In the genomic region with DNA sequence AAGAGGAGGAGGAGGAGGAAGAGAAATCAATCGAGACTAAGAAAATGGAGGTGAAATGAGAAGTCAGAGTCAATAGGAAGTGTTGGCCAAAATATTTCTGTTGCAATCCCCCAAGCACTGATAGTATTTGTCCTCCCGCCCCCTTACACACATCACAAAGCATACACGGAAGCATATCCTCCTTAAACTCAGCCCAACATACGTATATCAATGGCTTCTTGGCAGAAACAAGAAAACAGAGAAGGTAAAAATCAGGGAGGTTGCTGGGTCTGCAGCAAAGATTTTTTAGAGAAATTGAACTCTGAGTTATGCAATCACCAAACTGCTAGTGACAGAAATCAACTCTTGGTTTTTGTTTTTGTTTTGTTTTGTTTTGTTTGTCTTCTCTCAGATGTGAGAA, we compare ENCODE assay signal across 12 mouse cellular contexts. TPM values are rescaled to one million over a fixed set of nuclear protein-coding genes. Genes with fewer than 3 reads are reported as not detected.
DNase-seq lines count a peak whose midpoint lies in the region; ATAC-seq and TF ChIP-seq lines count a peak whose summit lies in the region.
"Had no signal": no experiment of that assay in that cellular context is flagged by ENCODE, and none has a peak within 500 bp of the region (broad histone marks: within the 10 kb centered on the region; RNA-seq: fewer than 3 reads in every experiment).

No protein-coding gene starts in this region.

- no peak overlapping the region for H3K9ac ChIP-seq in embryonic facial prominence, embryonic 14.5 days (ENCODE audit: low read depth, low read length)
- no peak overlapping the region for H3K9ac ChIP-seq in liver, adult 2 months (ENCODE audit: low read depth, low read length)
- H3K9ac ChIP-seq in liver, embryonic 16.5 days (ENCODE audit: low read depth, low read length), result no peak overlapping the region
- H3K9ac ChIP-seq: embryonic facial prominence, embryonic 15.5 days had no signal

- H3K4me1 ChIP-seq in embryonic facial prominence, embryonic 14.5 days (ENCODE audit: control insufficient read depth, insufficient read depth, low read length), result peaks cover 15% of the 10 kb centered on the region
- peaks cover 24% of the 10 kb centered on the region for H3K4me1 ChIP-seq in embryonic facial prominence, embryonic 10.5 days
- peaks cover 15% of the 10 kb centered on the region for H3K4me1 ChIP-seq in liver, adult 2 months (ENCODE audit: control insufficient read depth, insufficient read depth, low read length)
- H3K4me1 ChIP-seq in G1E (ENCODE audit: insufficient read depth, low read depth, low read length), result peaks cover 63% of the 10 kb centered on the region
- peaks cover 38% of the 10 kb centered on the region for H3K4me1 ChIP-seq in liver, embryonic 16.5 days (ENCODE audit: control insufficient read depth, low read depth, low read length)

- TF ChIP-seq POLR2A in liver, adult 2 months (IDR thresholded peaks at IDR 0.05; ENCODE audit: extremely low read depth, insufficient read depth, low read length), result no peak

- no peak for TF ChIP-seq CTCF in liver, adult 2 months (IDR thresholded peaks at IDR 0.05; ENCODE audit: low read depth, low read length)
- no peak for TF ChIP-seq CTCF in G1E (IDR thresholded peaks at IDR 0.05; ENCODE audit: low read depth, low read length)

- peaks cover 41% of the 10 kb centered on the region for H3K79me2 ChIP-seq in liver, adult 2 months (ENCODE audit: control insufficient read depth, insufficient read depth, low read length)

- 70% methylated on average over 4 of the region's 4 CpGs for WGBS in embryonic facial prominence, embryonic 14.5 days
- WGBS in embryonic facial prominence, embryonic 10.5 days, result 74% methylated on average over 4 of the region's 4 CpGs
- WGBS in liver, adult 2 months, result 6% methylated on average over 4 of the region's 4 CpGs
- WGBS in liver, embryonic 16.5 days (ENCODE audit: insufficient replicate concordance), result 11% methylated on average over 4 of the region's 4 CpGs

- H3K9me3 ChIP-seq in embryonic facial prominence, embryonic 14.5 days (ENCODE audit: control insufficient read depth, low read length), result no peaks in the 10 kb centered on the region
- H3K9me3 ChIP-seq in embryonic facial prominence, embryonic 10.5 days, result no peaks in the 10 kb centered on the region
- no peaks in the 10 kb centered on the region for H3K9me3 ChIP-seq in G1E (replicated peaks)
- H3K9me3 ChIP-seq in liver, embryonic 16.5 days (replicated peaks; ENCODE audit: control insufficient read depth, low read length), result no peaks in the 10 kb centered on the region
- H3K9me3 ChIP-seq: embryonic facial prominence, embryonic 15.5 days had no signal

- H3K36me3 ChIP-seq in embryonic facial prominence, embryonic 14.5 days (ENCODE audit: control insufficient read depth, insufficient read depth, low read length), result no peaks in the 10 kb centered on the region
- no peaks in the 10 kb centered on the region for H3K36me3 ChIP-seq in embryonic facial prominence, embryonic 10.5 days (replicated peaks)
- H3K36me3 ChIP-seq in liver, adult 2 months (ENCODE audit: control insufficient read depth, insufficient read depth, low read length), result no peaks in the 10 kb centered on the region
- H3K36me3 ChIP-seq in G1E (replicated peaks), result peaks cover 29% of the 10 kb centered on the region
- H3K36me3 ChIP-seq in liver, embryonic 16.5 days (ENCODE audit: control insufficient read depth, insufficient read depth), result no peaks in the 10 kb centered on the region
- H3K36me3 ChIP-seq: embryonic facial prominence, embryonic 15.5 days had no signal

- H3K4me2 ChIP-seq in embryonic facial prominence, embryonic 14.5 days (ENCODE audit: low read depth, low read length), result peak overlapping the region; percentile 84
- H3K4me2 ChIP-seq in liver, embryonic 16.5 days (ENCODE audit: low read depth, low read length), result peak overlapping the region; percentile 88

- no peak overlapping the region for H3K4me3 ChIP-seq in embryonic facial prominence, embryonic 14.5 days (ENCODE audit: low read depth, low read length)
- no peak overlapping the region for H3K4me3 ChIP-seq in embryonic facial prominence, embryonic 10.5 days
- H3K4me3 ChIP-seq in liver, adult 2 months (ENCODE audit: insufficient read depth, low read depth, low read length), result no peak overlapping the region
- peak overlapping the region; percentile 44; the same call in 1 of the 2 replicates for H3K4me3 ChIP-seq in G1E (ENCODE audit: low read depth, low read length)
- H3K4me3 ChIP-seq in liver, embryonic 16.5 days (ENCODE audit: low read depth, low read length), result peak overlapping the region; percentile 79

- no peaks in the 10 kb centered on the region for H3K27me3 ChIP-seq in embryonic facial prominence, embryonic 14.5 days (replicated peaks; ENCODE audit: control insufficient read depth, insufficient read depth, low read length)
- peaks cover 36% of the 10 kb centered on the region for H3K27me3 ChIP-seq in embryonic facial prominence, embryonic 10.5 days (replicated peaks; ENCODE audit: low read depth, poor library complexity, severe bottlenecking)
- no peaks in the 10 kb centered on the region for H3K27me3 ChIP-seq in liver, adult 2 months (ENCODE audit: control insufficient read depth, insufficient read depth, low read length)
- peaks cover 18% of the 10 kb centered on the region for H3K27me3 ChIP-seq in G1E (ENCODE audit: insufficient read depth, low read length)
- peaks cover 2% of the 10 kb centered on the region; the same call in 1 of the 2 replicates for H3K27me3 ChIP-seq in liver, embryonic 16.5 days (ENCODE audit: control insufficient read depth, insufficient read depth, low read depth, low read length)

- no peak overlapping the region for H3K27ac ChIP-seq in embryonic facial prominence, embryonic 14.5 days (replicated peaks; ENCODE audit: low read depth, low read length)
- H3K27ac ChIP-seq in embryonic facial prominence, embryonic 10.5 days (replicated peaks), result no peak overlapping the region
- H3K27ac ChIP-seq in liver, adult 2 months (replicated peaks; ENCODE audit: insufficient read depth, low read depth, low read length), result peak overlapping the region; percentile 56
- H3K27ac ChIP-seq in liver, embryonic 16.5 days (ENCODE audit: low read length), result peak overlapping the region; percentile 27; the same call in 1 of the 2 replicates
- H3K27ac ChIP-seq: embryonic facial prominence, embryonic 15.5 days had no signal

- no peak for DNase-seq in embryonic facial prominence, embryonic 14.5 days (ENCODE audit: low spot score)
- no peak for DNase-seq in embryonic facial prominence, embryonic 10.5 days (ENCODE audit: low spot score)
- DNase-seq in liver, adult 2 months (ENCODE audit: extremely low read depth, low read depth, low spot score), result peak; percentile 68
- DNase-seq in liver, result no peak
- DNase-seq in G1E (ENCODE audit: low spot score), result no peak
- DNase-seq in frontal cortex, adult 2 months (ENCODE audit: extremely low spot score in 1 of 2, low spot score in 1 of 2), result no peak
- DNase-seq in c-Kit-positive CD71-positive TER-119-positive erythroid progenitor cells, embryonic 14.5 days (ENCODE audit: low spot score), result no peak
- DNase-seq: cerebellum, postnatal 10 days; heart, postnatal 4 days; kidney, postnatal 25 days had no signal

- ATAC-seq in embryonic facial prominence, embryonic 14.5 days (ENCODE audit: low read depth), result no peak
- no peak for ATAC-seq in G1E (ENCODE audit: extremely low read depth, insufficient number of reproducible peaks, low FRiP score, poor library complexity, severe bottlenecking)
- ATAC-seq in liver, embryonic 16.5 days (ENCODE audit: low read depth), result no peak

RNA-seq across cellular contexts. Expression of a gene that starts 2.4 kb away (rescaled TPM):
- 24.5 and 27.6 TPM in 2 replicates for polyA plus RNA-seq in embryonic facial prominence, embryonic 14.5 days (2014; fragmentation: Nextera tagmentation; extraction: Ambion mirVana)
- polyA plus RNA-seq in embryonic facial prominence, embryonic 10.5 days (2016; fragmentation: Nextera tagmentation; extraction: Ambion mirVana), result 14.4 and 14.9 TPM in 2 replicates
- total RNA-seq in liver, adult 2 months (2014; rRNA removed), result 31.8 and 33.0 TPM in 2 replicates
- 32.0 and 35.2 TPM in 2 replicates for polyA plus RNA-seq in liver, adult 2 months (2012; rRNA removed)
- 91.4 and 93.0 TPM in 2 replicates for total RNA-seq in G1E (2014; fragmentation: Nextera tagmentation)
- total RNA-seq in G1E (2017), result 52.2 and 55.9 TPM in 2 replicates
- 65.8 and 73.5 TPM in 2 replicates for polyA plus RNA-seq in G1E (2012)
- polyA plus RNA-seq in liver, embryonic 16.5 days (2015; fragmentation: Nextera tagmentation; extraction: Ambion mirVana), result 21.8 and 22.6 TPM in 2 replicates
- 28.7 and 29.6 TPM in 2 replicates for polyA plus RNA-seq in frontal cortex, adult 2 months (2012; rRNA removed)

RNA-seq across cellular contexts. Expression of a gene that starts 11.1 kb away (rescaled TPM):
- polyA plus RNA-seq in embryonic facial prominence, embryonic 14.5 days (2014; fragmentation: Nextera tagmentation; extraction: Ambion mirVana), result 8.2 and 9.2 TPM in 2 replicates
- 1.7 and 1.9 TPM in 2 replicates for polyA plus RNA-seq in embryonic facial prominence, embryonic 10.5 days (2016; fragmentation: Nextera tagmentation; extraction: Ambion mirVana)
- total RNA-seq in liver, adult 2 months (2014; rRNA removed), result 6.9 and 7.8 TPM in 2 replicates
- polyA plus RNA-seq in liver, adult 2 months (2012; rRNA removed), result 15.0 and 18.0 TPM in 2 replicates
- total RNA-seq in G1E (2014; fragmentation: Nextera tagmentation) (161 and 162 TPM in 2 replicates), G1E (2017) (106 and 112 TPM in 2 replicates)
- polyA plus RNA-seq in G1E (2012), result 157 and 161 TPM in 2 replicates
- 8.1 and 8.3 TPM in 2 replicates for polyA plus RNA-seq in liver, embryonic 16.5 days (2015; fragmentation: Nextera tagmentation; extraction: Ambion mirVana)
- polyA plus RNA-seq in frontal cortex, adult 2 months (2012; rRNA removed), result 3.4 and 3.7 TPM in 2 replicates

Comparison
In these comparisons a context has a peak if more than half of its experiments do, and no peak if none do; other contexts are left out.
1. H3K4me3 ChIP-seq: peak in G1E (single experiment) and liver, embryonic 16.5 days (single experiment); none in embryonic facial prominence, embryonic 14.5 days (single experiment), embryonic facial prominence, embryonic 10.5 days (single experiment) and liver, adult 2 months (single experiment).
2. H3K27ac ChIP-seq: peak in liver, adult 2 months (single experiment) and liver, embryonic 16.5 days (single experiment); none in embryonic facial prominence, embryonic 14.5 days (single experiment) and embryonic facial prominence, embryonic 10.5 days (single experiment).